Mouse (Mus musculus) lung, postnatal 36 days (tissue): ENCODE data around the gene Rexo5.

Source experiments
- DNase-seq: peaks from one replicate; pipeline ENCODE4 v3.0.0; 2022; ENCODE audit warnings: mixed read lengths

Gene Rexo5

DNA sequence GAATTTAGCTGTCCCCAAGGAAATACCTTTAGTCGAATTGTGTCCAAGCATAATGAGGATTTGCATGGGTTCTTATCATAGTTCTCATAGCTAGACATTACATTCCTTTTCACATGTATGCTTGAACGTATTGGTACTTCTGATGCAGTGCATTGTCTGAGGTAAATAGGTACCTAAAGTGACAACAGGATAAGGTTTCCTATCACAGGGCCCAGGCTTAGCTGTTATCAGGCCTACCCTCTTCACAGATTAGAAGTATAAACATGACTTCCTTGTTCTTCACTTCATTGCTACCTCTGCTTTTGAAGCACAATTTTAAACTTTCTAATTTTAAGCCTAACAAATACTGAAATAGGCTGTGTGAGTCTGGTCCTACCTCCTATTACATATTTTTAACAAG, 51.7 kb downstream of the Rexo5 start:
- DNase-seq: no peak

DNA sequence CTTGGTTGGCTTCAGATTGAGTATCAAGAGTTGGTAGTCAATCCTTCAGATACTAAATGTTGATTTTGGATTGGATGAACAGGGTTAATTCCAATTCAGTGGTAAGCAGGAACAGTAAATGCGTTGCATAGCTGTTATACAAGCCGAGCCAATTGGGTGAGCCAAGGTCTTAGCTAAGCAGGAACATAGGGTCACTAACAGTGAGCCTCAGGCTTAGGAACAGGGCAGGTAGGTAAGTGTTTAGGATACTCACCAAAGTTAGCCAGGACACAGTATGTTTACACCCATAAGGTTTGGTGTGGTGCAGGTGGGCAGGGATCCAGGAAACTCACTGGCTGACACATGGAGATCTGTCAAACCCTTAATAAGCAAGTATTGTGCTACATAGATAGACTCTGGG, 53.6 kb downstream of the Rexo5 start:
- no peak for DNase-seq

DNA sequence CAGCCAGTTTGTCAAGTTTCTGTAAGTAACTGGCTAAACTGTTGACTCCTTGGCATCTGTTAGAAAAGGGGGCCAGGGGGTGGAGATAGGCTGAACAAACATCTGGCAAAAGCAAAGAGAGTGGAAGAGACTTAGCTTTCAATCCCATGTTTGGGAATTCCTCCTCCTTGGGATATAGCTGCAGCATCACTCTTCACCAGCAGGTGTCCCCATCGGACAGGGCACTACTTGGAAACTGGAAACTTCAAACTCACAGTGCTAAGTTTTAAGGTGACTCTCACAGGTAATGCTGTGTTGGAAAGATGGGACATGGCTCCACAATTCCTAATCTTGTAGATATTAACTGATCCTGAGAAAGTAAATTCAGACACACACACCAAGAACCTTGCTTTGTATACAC, 55.3 kb downstream of the Rexo5 start:
- DNase-seq: peak; percentile 86

- peak; percentile 87 for DNase-seq
Observed at GRCm38 (mm10) chr7:119850737-119851136, 56.9 kb downstream of the Rexo5 start.

DNA sequence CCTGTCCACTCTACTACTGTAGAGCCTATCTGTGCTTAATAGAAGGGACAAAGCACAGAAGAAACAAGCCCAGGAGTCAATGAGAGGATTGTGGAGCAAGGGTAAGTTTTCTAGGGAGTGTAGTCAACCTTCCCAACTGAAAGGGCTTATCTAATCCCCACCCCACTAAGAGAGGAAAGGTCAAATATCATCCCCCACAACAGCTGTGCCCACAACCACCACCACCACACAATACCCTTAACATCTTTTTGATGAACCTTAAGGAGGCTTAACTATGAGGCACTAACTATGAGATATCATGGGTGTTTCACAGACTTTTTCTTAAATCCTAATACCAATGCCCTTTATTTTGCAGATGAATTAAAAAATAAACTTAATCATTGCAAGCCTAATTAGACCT, 58.7 kb downstream of the Rexo5 start:
- no peak for DNase-seq

DNA sequence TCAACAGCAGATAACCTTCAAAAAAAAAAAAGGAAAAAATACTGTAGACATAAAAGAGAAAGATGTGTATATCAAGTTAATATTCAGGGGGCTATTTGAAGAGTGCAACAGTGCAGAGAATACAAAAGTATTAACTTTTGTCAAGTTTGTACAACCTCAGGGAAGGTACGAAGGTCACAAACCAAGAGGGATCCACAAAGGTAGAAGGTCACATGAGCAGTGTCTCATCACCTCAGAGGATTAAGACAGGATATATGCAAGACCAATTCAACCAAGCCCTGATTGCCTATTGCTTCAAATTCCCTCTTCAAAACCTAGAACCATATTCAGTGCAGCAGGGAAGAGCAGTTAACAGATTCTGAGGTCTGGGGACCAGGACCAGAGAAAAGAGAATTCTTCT, 59.4 kb downstream of the Rexo5 start:
- no peak for DNase-seq

- DNase-seq: no peak
Observed at GRCm38 (mm10) chr7:119854362-119854761, 60.6 kb downstream of the Rexo5 start.

- DNase-seq: no peak
Observed at GRCm38 (mm10) chr7:119855031-119855430, 61.2 kb downstream of the Rexo5 start.

DNA sequence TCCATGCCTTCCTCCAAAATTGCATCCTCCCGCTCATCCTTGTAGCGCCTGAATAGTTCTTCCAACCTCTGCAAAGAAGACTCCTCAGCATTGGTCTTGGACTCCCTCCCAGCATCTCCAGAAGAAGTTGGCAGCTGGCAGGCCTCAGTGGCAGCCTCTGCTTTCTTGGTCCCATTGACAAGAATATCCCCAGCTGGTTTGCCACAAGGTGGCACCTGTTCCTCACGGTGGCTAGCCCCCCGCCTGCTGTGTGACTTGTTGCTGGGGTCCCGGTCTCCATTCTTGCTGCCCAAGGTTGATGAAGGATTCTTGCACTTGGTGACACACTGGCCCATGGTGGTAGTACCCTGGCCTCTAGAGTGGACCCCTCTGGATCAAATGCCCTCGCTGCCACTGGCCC, 65.7 kb downstream of the Rexo5 start:
- DNase-seq: peak; percentile 36

DNA sequence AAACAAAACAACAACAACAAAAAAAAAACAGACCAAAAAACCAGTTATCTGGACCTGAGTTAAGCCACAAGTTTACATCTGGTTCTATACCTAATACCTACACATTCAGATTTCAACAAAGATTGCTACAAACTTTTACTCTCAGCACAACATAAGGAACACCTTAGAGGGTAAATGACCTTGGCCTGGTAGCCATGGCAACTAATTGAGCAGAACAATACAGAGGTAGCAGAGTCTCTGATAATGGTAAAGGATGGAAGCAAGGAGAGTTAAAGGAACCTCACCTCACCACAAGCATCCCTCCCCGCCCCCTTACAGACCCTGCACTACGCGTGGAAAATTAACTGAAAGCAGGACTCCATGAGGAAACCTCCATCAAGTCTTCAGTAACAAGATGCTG, 66.3 kb downstream of the Rexo5 start:
- DNase-seq: no peak

DNA sequence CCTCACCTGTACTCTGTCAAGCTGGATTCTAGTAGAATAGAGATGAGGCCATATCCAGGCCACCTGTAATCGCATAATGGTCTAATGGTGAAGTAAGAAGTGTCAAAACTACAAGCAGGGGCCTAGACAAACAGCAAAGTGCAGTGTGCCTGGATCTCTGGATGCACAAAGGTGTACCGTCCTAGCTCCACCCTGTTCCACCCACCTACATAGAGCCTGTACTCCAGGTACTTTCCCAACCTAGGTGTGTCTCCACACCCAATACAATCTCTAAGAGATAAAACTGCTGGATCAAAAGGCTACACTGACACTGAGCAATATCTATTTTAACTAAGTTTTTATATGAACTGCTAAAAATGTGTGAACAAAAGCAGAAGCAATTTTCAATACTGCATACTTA, 66.7 kb downstream of the Rexo5 start:
- DNase-seq: no peak

- DNase-seq: no peak
Observed at GRCm38 (mm10) chr7:119860971-119861334, 67.1 kb downstream of the Rexo5 start.

DNA sequence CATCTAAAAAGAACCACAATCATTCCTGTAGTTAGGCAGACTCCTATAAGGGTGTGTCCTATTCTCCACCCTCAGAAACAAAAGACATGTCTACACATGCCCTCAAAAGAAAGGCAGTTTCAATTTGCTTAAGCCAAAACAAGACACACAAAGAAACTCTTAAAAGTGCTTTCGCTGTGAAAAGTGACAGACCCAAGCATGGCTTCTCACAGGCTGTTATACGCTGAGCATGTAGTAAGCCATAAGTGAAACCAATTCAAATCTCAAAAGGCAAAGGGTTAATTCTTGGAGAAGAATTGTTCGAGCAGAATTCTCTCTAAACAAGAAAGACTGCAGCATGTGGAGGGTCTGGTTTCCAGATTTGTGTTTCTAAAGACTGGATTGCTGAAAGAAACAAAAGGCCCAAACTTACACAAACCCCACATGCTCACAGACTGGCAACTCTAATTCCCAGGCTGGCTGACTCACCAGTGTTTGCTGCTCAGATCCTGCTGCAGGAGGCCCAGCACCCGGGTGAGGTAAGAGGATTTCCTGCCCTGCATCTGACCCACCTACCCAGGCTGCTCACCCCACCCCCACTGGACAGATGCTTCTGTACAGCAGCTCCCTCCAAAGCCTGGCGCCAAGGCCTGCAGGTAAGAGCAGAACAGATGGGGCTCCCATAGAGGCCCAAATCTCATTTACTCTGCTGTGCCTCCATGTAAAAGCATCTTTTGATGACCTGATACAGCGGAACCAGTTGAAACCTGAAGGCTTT, 67.7 kb downstream of the Rexo5 start:
- DNase-seq: peak; percentile 74

- no peak for DNase-seq
Observed at GRCm38 (mm10) chr7:119862167-119862566, 68.4 kb downstream of the Rexo5 start.

GRCm38 (mm10) chr7:119864500-119864899, 70.7 kb downstream of the Rexo5 start:
- no peak for DNase-seq

GRCm38 (mm10) chr7:119866136-119866535, 72.3 kb downstream of the Rexo5 start:
- no peak for DNase-seq

DNA sequence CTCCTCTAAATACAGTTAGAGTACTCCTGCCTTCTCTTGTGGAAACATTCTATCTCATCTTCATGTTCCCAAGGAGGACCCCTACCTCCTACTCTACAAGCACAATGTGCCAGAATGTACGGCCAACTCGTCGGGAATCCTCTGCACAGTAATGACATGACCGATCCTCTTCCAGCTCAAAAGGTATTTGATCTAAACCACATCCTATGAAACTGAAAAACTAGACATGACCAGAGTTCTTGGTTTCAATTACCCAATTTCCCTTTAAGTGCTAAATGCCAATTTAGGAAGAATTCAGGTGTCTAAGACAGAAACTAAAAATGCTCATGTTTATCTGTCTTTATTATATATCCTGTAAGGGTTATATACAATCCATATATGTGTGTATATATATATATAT, 78.4 kb downstream of the Rexo5 start:
- DNase-seq: no peak

DNA sequence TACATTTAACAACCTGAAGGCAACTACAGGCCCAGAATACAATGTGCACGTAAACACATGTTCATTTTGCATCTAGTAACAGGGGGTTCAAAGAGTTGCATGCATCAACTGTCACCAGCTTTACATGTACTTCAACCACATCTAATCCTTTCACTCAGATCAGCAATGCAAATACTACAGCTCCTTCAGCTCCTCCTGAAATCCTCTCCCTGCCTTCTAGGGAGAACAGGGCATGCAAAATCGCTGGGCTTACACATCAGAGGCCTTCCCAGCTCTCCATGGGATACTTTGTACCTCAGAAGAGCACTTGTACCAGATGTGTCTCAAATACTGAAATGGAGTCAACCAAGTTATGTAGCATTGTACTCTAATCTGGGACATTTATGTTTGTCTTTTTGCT, 79.2 kb downstream of the Rexo5 start:
- DNase-seq: no peak

- no peak for DNase-seq
Observed at GRCm38 (mm10) chr7:119875776-119876440, 82.1 kb downstream of the Rexo5 start.

DNA sequence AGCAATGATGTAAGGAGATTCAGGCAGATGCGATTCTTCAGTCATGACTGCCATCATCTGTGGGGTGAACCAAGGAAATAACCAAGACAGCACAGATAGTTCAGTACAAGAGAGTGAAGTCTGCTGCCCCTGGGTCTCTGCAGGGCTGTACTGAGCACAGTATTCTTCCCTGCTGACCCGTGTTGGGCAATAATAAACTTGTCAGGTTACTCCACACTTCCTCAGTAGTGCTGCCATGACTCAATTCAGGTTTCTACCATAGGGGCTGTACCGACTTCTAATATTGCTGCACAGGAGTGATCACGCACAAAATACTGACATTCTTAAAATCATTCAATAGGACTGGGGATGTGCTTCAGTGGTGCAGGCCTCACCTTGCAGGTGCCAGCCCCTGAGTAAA, 85.4 kb downstream of the Rexo5 start:
- DNase-seq: peak; percentile 46

DNA sequence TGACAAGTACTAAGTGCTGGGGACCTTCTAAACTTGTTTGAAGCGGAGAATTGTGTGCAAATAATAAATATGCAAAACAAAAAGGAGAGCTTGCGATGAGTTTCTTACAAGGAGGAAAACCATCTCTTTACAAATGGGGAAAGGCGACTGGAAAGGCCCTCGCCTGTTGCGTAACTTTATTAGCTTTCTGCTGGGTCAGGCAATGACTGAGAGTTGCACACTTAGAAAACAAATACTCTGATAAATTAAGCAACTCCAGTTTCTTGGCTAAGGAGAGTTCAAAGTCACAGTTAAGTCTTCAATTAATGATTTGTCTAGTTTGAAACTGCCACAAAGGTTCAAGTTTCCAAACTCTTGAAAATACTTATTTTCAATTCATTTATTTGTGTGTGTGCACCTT, 86.5 kb downstream of the Rexo5 start:
- DNase-seq: peak; percentile 77

DNA sequence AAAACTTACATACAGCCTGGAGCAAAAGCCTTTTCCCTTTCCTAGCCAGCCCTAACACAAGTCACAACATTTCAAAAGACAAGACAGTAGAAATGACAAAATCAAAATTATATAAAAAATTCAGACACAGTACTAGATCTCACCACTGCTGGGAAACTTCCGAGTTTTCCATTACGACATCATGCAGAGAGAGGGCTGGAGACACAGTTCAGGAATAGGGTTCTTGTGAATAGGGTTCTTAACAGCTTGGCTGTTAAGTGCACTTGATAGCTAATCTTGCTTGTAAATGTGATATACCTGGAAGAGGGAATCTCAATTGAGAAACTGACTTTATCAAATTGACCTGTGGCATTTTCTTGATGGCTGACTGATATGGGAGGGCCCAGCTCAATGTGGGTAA, 87.4 kb downstream of the Rexo5 start:
- peak; percentile 49 for DNase-seq

DNA sequence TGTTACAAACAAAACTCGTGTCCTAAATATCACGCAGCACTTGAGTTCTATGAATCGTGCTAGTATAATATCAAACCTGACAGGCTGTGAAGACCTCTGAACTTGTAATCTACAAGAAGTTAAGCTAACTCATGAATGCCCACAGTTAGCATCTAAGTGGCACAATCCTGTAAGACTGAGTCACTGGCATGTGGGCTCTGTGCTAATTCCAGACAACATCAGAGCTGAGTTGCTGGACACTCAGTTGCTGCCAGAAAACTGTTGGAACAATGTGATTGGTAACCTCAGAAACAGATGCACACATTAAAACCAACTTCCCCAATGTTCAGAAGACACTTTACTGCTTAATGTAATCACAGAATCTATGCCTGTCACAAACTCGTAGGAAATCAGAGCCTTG, 94.1 kb downstream of the Rexo5 start:
- DNase-seq: no peak

- DNase-seq: no peak
Observed at GRCm38 (mm10) chr7:119892198-119892597, 98.4 kb downstream of the Rexo5 start.

- DNase-seq: no peak
Observed at GRCm38 (mm10) chr7:119892742-119893141, 98.9 kb downstream of the Rexo5 start.
